Mouse (Mus musculus): ENCODE measurements around the gene Vsig10l. TPM values are rescaled to one million over a fixed set of nuclear protein-coding genes. Genes with fewer than 3 reads are reported as not detected.

Vsig10l gene
- polyA plus RNA-seq, 1 experiment from 2014 or later = 5.8 TPM

- no peak for ATAC-seq (ENCODE audit: insufficient number of reproducible peaks, insufficient read depth, low FRiP score, low TSS enrichment, low read depth)
- Histone ChIP-seq H3K27me3 (no peaks in the 10 kb centered on the region), H3K4me1 (peaks cover 15% of the 10 kb centered on the region), H3K4me3 (no peak overlapping the region), H3K9ac (no peak overlapping the region), H3K27ac (no peak overlapping the region), H3K4me2 (no peak overlapping the region), H3K36me3 (no peaks in the 10 kb centered on the region), H3K9me3 (no peaks in the 10 kb centered on the region)
- WGBS = 85% methylated on average over 3 of the region's 3 CpGs
Measured at GRCm38 (mm10) chr7:43441071-43441470, 21.9 kb upstream of the Vsig10l start.

GRCm38 (mm10) chr7:43442684-43443083, 20.3 kb upstream of the Vsig10l start:
- WGBS = 5% methylated on average over 9 of the region's 9 CpGs
- peaks cover 15% of the 10 kb centered on the region for H3K4me1 ChIP-seq
- ATAC-seq (ENCODE audit: insufficient number of reproducible peaks, insufficient read depth, low FRiP score, low TSS enrichment, low read depth) = no peak
- H3K27ac ChIP-seq = peak overlapping the region; percentile 98
- H3K4me2 ChIP-seq = peak overlapping the region; percentile 85
- no peaks in the 10 kb centered on the region for H3K27me3 ChIP-seq
- H3K4me3 ChIP-seq = peak overlapping the region; percentile 60
- H3K9me3 ChIP-seq = no peaks in the 10 kb centered on the region
- no peaks in the 10 kb centered on the region for H3K36me3 ChIP-seq
- H3K9ac ChIP-seq = peak overlapping the region; percentile 77

- H3K36me3 ChIP-seq = no peaks in the 10 kb centered on the region
- no peaks in the 10 kb centered on the region for H3K27me3 ChIP-seq
- H3K4me1 ChIP-seq = peaks cover 15% of the 10 kb centered on the region
- H3K4me3 ChIP-seq = peak overlapping the region; percentile 60
- no peaks in the 10 kb centered on the region for H3K9me3 ChIP-seq
- H3K9ac ChIP-seq = peak overlapping the region; percentile 77
- WGBS = under 1% methylated on average over 36 of the region's 36 CpGs
- ATAC-seq (ENCODE audit: insufficient number of reproducible peaks, insufficient read depth, low FRiP score, low TSS enrichment, low read depth) = peak; percentile 84
- peak overlapping the region; percentile 98 for H3K27ac ChIP-seq
- peak overlapping the region; percentile 85 for H3K4me2 ChIP-seq
Measured at GRCm38 (mm10) chr7:43443126-43443916, 19.6 kb upstream of the Vsig10l start.

GRCm38 (mm10) chr7:43443917-43444293, 19.0 kb upstream of the Vsig10l start, which contains the start of the genes Etfb and Gm45233:
TSS of gene Etfb (plus strand) at chr7:43444083.
TSS of gene Gm45233 (plus strand) at chr7:43444128.
- H3K4me1 ChIP-seq = peaks cover 15% of the 10 kb centered on the region
- H3K4me2 ChIP-seq = peak within 1 kb of the TSS; percentile 85
- H3K27me3 ChIP-seq = no peaks in the 10 kb centered on the region
- H3K9ac ChIP-seq = peak within 1 kb of the TSS; percentile 77
- no peaks in the 10 kb centered on the region for H3K36me3 ChIP-seq
- under 1% methylated on average over 27 of the region's 27 CpGs for WGBS
- ATAC-seq (ENCODE audit: insufficient number of reproducible peaks, insufficient read depth, low FRiP score, low TSS enrichment, low read depth) = peak; percentile 97
- no peaks in the 10 kb centered on the region for H3K9me3 ChIP-seq
- peak within 1 kb of the TSS; percentile 60 for H3K4me3 ChIP-seq
- H3K27ac ChIP-seq = peak within 1 kb of the TSS; percentile 98

- WGBS = 93% methylated on average over 4 of the region's 4 CpGs
- no peak overlapping the region for H3K27ac ChIP-seq
- no peak overlapping the region for H3K4me3 ChIP-seq
- H3K36me3 ChIP-seq = peaks cover 12% of the 10 kb centered on the region
- no peak for ATAC-seq (ENCODE audit: insufficient number of reproducible peaks, insufficient read depth, low FRiP score, low TSS enrichment, low read depth)
- H3K9me3 ChIP-seq = no peaks in the 10 kb centered on the region
- H3K4me2 ChIP-seq = no peak overlapping the region
- no peaks in the 10 kb centered on the region for H3K27me3 ChIP-seq
- no peak overlapping the region for H3K9ac ChIP-seq
- H3K4me1 ChIP-seq = peaks cover 11% of the 10 kb centered on the region
Measured at GRCm38 (mm10) chr7:43447801-43448200, 15.2 kb upstream of the Vsig10l start.

- H3K4me1 ChIP-seq = peaks cover 10% of the 10 kb centered on the region
- H3K27me3 ChIP-seq = no peaks in the 10 kb centered on the region
- no peak overlapping the region for H3K27ac ChIP-seq
- no peak overlapping the region for H3K4me2 ChIP-seq
- peaks cover 16% of the 10 kb centered on the region for H3K36me3 ChIP-seq
- 83% methylated on average over 2 of the region's 3 CpGs for WGBS
- no peaks in the 10 kb centered on the region for H3K9me3 ChIP-seq
- no peak for ATAC-seq (ENCODE audit: insufficient number of reproducible peaks, insufficient read depth, low FRiP score, low TSS enrichment, low read depth)
- no peak overlapping the region for H3K9ac ChIP-seq
- H3K4me3 ChIP-seq = no peak overlapping the region
Measured at GRCm38 (mm10) chr7:43448246-43448645, 14.7 kb upstream of the Vsig10l start.

GRCm38 (mm10) chr7:43449811-43450210, 13.1 kb upstream of the Vsig10l start:
- H3K9ac ChIP-seq = no peak overlapping the region
- no peaks in the 10 kb centered on the region for H3K27me3 ChIP-seq
- H3K9me3 ChIP-seq = no peaks in the 10 kb centered on the region
- WGBS = 85% methylated on average over 2 of the region's 2 CpGs
- no peak overlapping the region for H3K4me2 ChIP-seq
- no peak for ATAC-seq (ENCODE audit: insufficient number of reproducible peaks, insufficient read depth, low FRiP score, low TSS enrichment, low read depth)
- peaks cover 4% of the 10 kb centered on the region for H3K4me1 ChIP-seq
- H3K4me3 ChIP-seq = no peak overlapping the region
- H3K36me3 ChIP-seq = peaks cover 31% of the 10 kb centered on the region
- H3K27ac ChIP-seq = no peak overlapping the region

- H3K4me3 ChIP-seq = no peak overlapping the region
- WGBS = 97% methylated on average over 11 of the region's 11 CpGs
- no peaks in the 10 kb centered on the region for H3K4me1 ChIP-seq
- no peak for ATAC-seq (ENCODE audit: insufficient number of reproducible peaks, insufficient read depth, low FRiP score, low TSS enrichment, low read depth)
- peaks cover 49% of the 10 kb centered on the region for H3K36me3 ChIP-seq
- no peak overlapping the region for H3K27ac ChIP-seq
- no peaks in the 10 kb centered on the region for H3K9me3 ChIP-seq
- H3K4me2 ChIP-seq = no peak overlapping the region
- no peaks in the 10 kb centered on the region for H3K27me3 ChIP-seq
- H3K9ac ChIP-seq = no peak overlapping the region
Measured at GRCm38 (mm10) chr7:43451726-43452125, 11.2 kb upstream of the Vsig10l start.

GRCm38 (mm10) chr7:43452609-43453008, 10.3 kb upstream of the Vsig10l start:
- Histone ChIP-seq H3K27ac (no peak overlapping the region), H3K4me2 (no peak overlapping the region), H3K27me3 (no peaks in the 10 kb centered on the region), H3K4me1 (no peaks in the 10 kb centered on the region), H3K9ac (no peak overlapping the region), H3K36me3 (peaks cover 57% of the 10 kb centered on the region), H3K4me3 (no peak overlapping the region), H3K9me3 (no peaks in the 10 kb centered on the region)
- WGBS = 52% methylated on average over 4 of the region's 4 CpGs
- no peak for ATAC-seq (ENCODE audit: insufficient number of reproducible peaks, insufficient read depth, low FRiP score, low TSS enrichment, low read depth)

GRCm38 (mm10) chr7:43453599-43454355, 9.2 kb upstream of the Vsig10l start:
- H3K9ac ChIP-seq = no peak overlapping the region
- 83% methylated on average over 14 of the region's 14 CpGs for WGBS
- H3K4me2 ChIP-seq = no peak overlapping the region
- no peaks in the 10 kb centered on the region for H3K4me1 ChIP-seq
- ATAC-seq (ENCODE audit: insufficient number of reproducible peaks, insufficient read depth, low FRiP score, low TSS enrichment, low read depth) = no peak
- H3K9me3 ChIP-seq = no peaks in the 10 kb centered on the region
- H3K36me3 ChIP-seq = peaks cover 63% of the 10 kb centered on the region
- no peak overlapping the region for H3K27ac ChIP-seq
- H3K4me3 ChIP-seq = no peak overlapping the region
- no peaks in the 10 kb centered on the region for H3K27me3 ChIP-seq

- Histone ChIP-seq H3K9ac (no peak overlapping the region), H3K27me3 (no peaks in the 10 kb centered on the region), H3K27ac (no peak overlapping the region), H3K9me3 (no peaks in the 10 kb centered on the region), H3K4me1 (no peaks in the 10 kb centered on the region), H3K4me3 (no peak overlapping the region), H3K36me3 (peaks cover 63% of the 10 kb centered on the region), H3K4me2 (no peak overlapping the region)
- ATAC-seq (ENCODE audit: insufficient number of reproducible peaks, insufficient read depth, low FRiP score, low TSS enrichment, low read depth) = no peak
- WGBS = 87% methylated on average over 6 of the region's 6 CpGs
Measured at GRCm38 (mm10) chr7:43454371-43454770, 8.6 kb upstream of the Vsig10l start.

- Histone ChIP-seq H3K9me3 (no peaks in the 10 kb centered on the region), H3K27ac (no peak overlapping the region), H3K4me2 (no peak overlapping the region), H3K27me3 (peaks cover 24% of the 10 kb centered on the region), H3K4me1 (peaks cover 20% of the 10 kb centered on the region), H3K4me3 (no peak overlapping the region), H3K9ac (no peak overlapping the region), H3K36me3 (no peaks in the 10 kb centered on the region)
- WGBS = 78% methylated on average over 7 of the region's 7 CpGs
- ATAC-seq (ENCODE audit: insufficient number of reproducible peaks, insufficient read depth, low FRiP score, low TSS enrichment, low read depth) = no peak
Measured at GRCm38 (mm10) chr7:43463976-43464375, 1.0 kb downstream of the Vsig10l start.
